Mouse (Mus musculus) liver, adult 2 months (tissue): ENCODE data around the gene Scaf4.

ENCODE experiments used
- CTCF ChIP-seq: fragments of 200-500 bp; IDR thresholded peaks from 2 replicates; pipeline ENCODE4 v1.5.1; 2011; ENCODE audit warnings: low read depth, low read length, control low read depth
- POLR2A ChIP-seq: fragments of 200-500 bp; IDR thresholded peaks from 2 replicates; pipeline ENCODE4 v1.6.1; 2011; ENCODE audit warnings: low read length, control low read depth; ENCODE audit not compliant: insufficient read depth; ENCODE audit errors: extremely low read depth

- TF ChIP-seq CTCF: peak; percentile 71
- TF ChIP-seq POLR2A: no peak
Observed at GRCm38 (mm10) chr16:90187453-90187852, 96.8 kb downstream of the Scaf4 start.
